Mouse (Mus musculus) stomach, postnatal 0 days (tissue): ENCODE results near the gene P4ha2. TPM values are rescaled to one million over a fixed set of nuclear protein-coding genes. Genes with fewer than 3 reads are reported as not detected.

ENCODE experiments used
- ATAC-seq: fragments of 200-750 bp; cut with Nextera tagmentation; 2 replicates; pipeline ENCODE4 v1.8.0; 2017; ENCODE audit not compliant: low FRiP score, low TSS enrichment
- DNase-seq: peaks from one replicate; pipeline ENCODE4 v3.0.0-alpha.2; 2016; ENCODE audit warnings: low spot score
- H3K27ac ChIP-seq: fragments of 300-500 bp; sonication (generic); replicated peaks from 2 replicates; pipeline ENCODE4 v1.5.1; 2014; ENCODE audit warnings: mild to moderate bottlenecking, control low read depth
- H3K27me3 ChIP-seq: fragments of 300-500 bp; sonication (generic); 2 replicates; pipeline ENCODE4 v1.6.1; 2014; ENCODE audit warnings: low read length; ENCODE audit not compliant: control insufficient read depth, insufficient read depth
- H3K36me3 ChIP-seq: fragments of 300-500 bp; sonication (generic); 2 replicates; pipeline ENCODE4 v1.6.1; 2014; ENCODE audit warnings: low read length, mixed read lengths; ENCODE audit not compliant: control insufficient read depth, insufficient read depth
- H3K4me1 ChIP-seq: fragments of 300-500 bp; sonication (generic); replicated peaks from 2 replicates; pipeline ENCODE4 v1.6.1; 2014; ENCODE audit warnings: antibody characterized with exemption; ENCODE audit not compliant: control insufficient read depth, insufficient read depth
- H3K4me2 ChIP-seq: fragments of 300-500 bp; sonication (generic); replicated peaks from 2 replicates; pipeline ENCODE4 v1.6.1; 2014; ENCODE audit warnings: low read depth, mild to moderate bottlenecking, control low read depth, moderate library complexity
- H3K4me3 ChIP-seq: fragments of 300-500 bp; sonication (generic); 2 replicates; pipeline ENCODE4 v1.5.1; 2014; ENCODE audit warnings: low read depth, low read length, control low read depth
- H3K9ac ChIP-seq: fragments of 300-500 bp; sonication (generic); 2 replicates; pipeline ENCODE4 v1.6.1; 2014; ENCODE audit warnings: mild to moderate bottlenecking, low read length, control low read depth, mixed read lengths
- H3K9me3 ChIP-seq: fragments of 300-500 bp; sonication (generic); 2 replicates; pipeline ENCODE4 v1.6.1; 2016; ENCODE audit warnings: low read length; ENCODE audit not compliant: control insufficient read depth
- CTCF ChIP-seq: IDR thresholded peaks from 2 replicates; pipeline ENCODE4 v1.5.1; 2016; ENCODE audit warnings: antibody characterized with exemption, low read depth, mild to moderate bottlenecking, moderate library complexity
- EP300 ChIP-seq: optimal IDR thresholded peaks from 2 replicates; pipeline ENCODE3; 2016; ENCODE audit warnings: antibody characterized with exemption
- WGBS: fragments of 180-500 bp; shearing (Covaris S2); extraction: QIAGEN DNeasy Blood & Tissue Kit; methylation state at CpG from one replicate; pipeline ENCODE4 v1.1.7; 2014; 5-methylcytosine and 5-hydroxymethylcytosine counted together
- polyA plus RNA-seq: library from polyadenylated mRNA; unstranded; fragments of >200 nt; fragmentation: Nextera tagmentation; extraction: Ambion mirVana; gene quantifications from 2 replicates; pipeline ENCODE4 v1.2.1, GENCODE M21; 2015

Gene P4ha2
- polyA plus RNA-seq, 1 experiment from 2014 or later: 30.2 TPM

DNA sequence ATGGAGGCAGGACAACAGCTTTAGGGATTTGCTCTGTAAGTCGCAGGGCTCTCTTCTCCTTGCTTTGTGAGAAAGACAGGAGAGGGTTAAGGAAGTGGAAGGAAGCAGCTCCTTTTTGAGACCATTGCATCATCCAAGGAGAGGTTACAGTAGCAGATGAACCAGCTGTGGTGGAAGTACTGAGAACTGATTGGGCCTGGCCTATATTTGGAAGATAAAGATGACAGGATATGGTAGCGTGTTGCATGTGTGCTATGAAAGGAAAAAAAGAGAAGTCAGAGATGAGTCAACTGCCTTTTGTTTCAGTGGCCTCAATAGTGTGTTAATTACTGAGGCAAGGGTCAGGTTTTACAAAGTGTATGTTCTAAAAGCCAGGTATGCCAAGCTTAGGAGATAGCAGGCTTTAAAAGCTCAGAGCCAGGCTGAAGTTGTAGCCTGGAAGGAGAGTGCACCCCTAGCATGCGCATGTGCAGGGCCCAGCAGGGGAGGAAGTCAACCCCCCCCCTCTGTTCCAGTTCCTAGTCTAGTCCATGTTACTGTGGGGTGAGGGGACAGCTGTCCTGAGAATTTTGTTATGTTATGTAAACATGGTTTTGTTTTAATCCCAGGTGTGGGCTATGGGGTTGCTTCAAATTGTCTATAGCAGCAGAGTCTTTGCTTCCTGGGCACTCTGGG is 50.0 kb downstream of the P4ha2 start:
- ATAC-seq: no peak
- H3K4me2 ChIP-seq: no peak overlapping the region
- TF ChIP-seq CTCF: no peak
- TF ChIP-seq EP300: no peak
- H3K36me3 ChIP-seq: no peaks in the 10 kb centered on the region
- no peaks in the 10 kb centered on the region for H3K9me3 ChIP-seq
- no peaks in the 10 kb centered on the region for H3K4me1 ChIP-seq
- DNase-seq: no peak
- no peaks in the 10 kb centered on the region for H3K27me3 ChIP-seq
- WGBS: 68% methylated on average over 3 of the region's 3 CpGs
- no peak overlapping the region for H3K4me3 ChIP-seq
- H3K9ac ChIP-seq: no peak overlapping the region
- H3K27ac ChIP-seq: no peak overlapping the region

- ATAC-seq (no peak), DNase-seq (no peak)
- no peak overlapping the region for H3K4me2 ChIP-seq
- H3K27me3 ChIP-seq: no peaks in the 10 kb centered on the region
- no peaks in the 10 kb centered on the region for H3K9me3 ChIP-seq
- TF ChIP-seq CTCF: no peak
- no peak for TF ChIP-seq EP300
- H3K9ac ChIP-seq: no peak overlapping the region
- no peak overlapping the region for H3K27ac ChIP-seq
- H3K36me3 ChIP-seq: no peaks in the 10 kb centered on the region
- H3K4me3 ChIP-seq: no peak overlapping the region
- no peaks in the 10 kb centered on the region for H3K4me1 ChIP-seq
- WGBS: 47% methylated on average over 7 of the region's 7 CpGs
Observed at GRCm38 (mm10) chr11:54151141-54151540, 51.2 kb downstream of the P4ha2 start.

GRCm38 (mm10) chr11:54152957-54153356 is 53.1 kb downstream of the P4ha2 start:
- Histone ChIP-seq H3K4me3 (no peak overlapping the region), H3K36me3 (no peaks in the 10 kb centered on the region), H3K9ac (no peak overlapping the region), H3K9me3 (no peaks in the 10 kb centered on the region), H3K27ac (no peak overlapping the region), H3K27me3 (no peaks in the 10 kb centered on the region), H3K4me2 (no peak overlapping the region), H3K4me1 (no peaks in the 10 kb centered on the region)
- TF ChIP-seq EP300 (no peak), CTCF (no peak)
- ATAC-seq (no peak), DNase-seq (no peak)
- 80% methylated on average over 3 of the region's 3 CpGs for WGBS

GRCm38 (mm10) chr11:54155864-54156263 is 56.0 kb downstream of the P4ha2 start:
- DNase-seq (no peak), ATAC-seq (no peak)
- TF ChIP-seq EP300 (no peak), CTCF (no peak)
- H3K9ac ChIP-seq: no peak overlapping the region
- no peaks in the 10 kb centered on the region for H3K4me1 ChIP-seq
- no peaks in the 10 kb centered on the region for H3K27me3 ChIP-seq
- no peak overlapping the region for H3K4me2 ChIP-seq
- H3K9me3 ChIP-seq: no peaks in the 10 kb centered on the region
- H3K4me3 ChIP-seq: no peak overlapping the region
- H3K36me3 ChIP-seq: no peaks in the 10 kb centered on the region
- WGBS: 71% methylated on average over 6 of the region's 6 CpGs
- H3K27ac ChIP-seq: no peak overlapping the region

GRCm38 (mm10) chr11:54156504-54156903 is 56.6 kb downstream of the P4ha2 start:
- no peaks in the 10 kb centered on the region for H3K9me3 ChIP-seq
- no peak for TF ChIP-seq CTCF
- no peak for TF ChIP-seq EP300
- DNase-seq (no peak), ATAC-seq (no peak)
- H3K4me3 ChIP-seq: no peak overlapping the region
- H3K27ac ChIP-seq: no peak overlapping the region
- H3K27me3 ChIP-seq: no peaks in the 10 kb centered on the region
- H3K36me3 ChIP-seq: no peaks in the 10 kb centered on the region
- no peaks in the 10 kb centered on the region for H3K4me1 ChIP-seq
- no peak overlapping the region for H3K9ac ChIP-seq
- H3K4me2 ChIP-seq: no peak overlapping the region

DNA sequence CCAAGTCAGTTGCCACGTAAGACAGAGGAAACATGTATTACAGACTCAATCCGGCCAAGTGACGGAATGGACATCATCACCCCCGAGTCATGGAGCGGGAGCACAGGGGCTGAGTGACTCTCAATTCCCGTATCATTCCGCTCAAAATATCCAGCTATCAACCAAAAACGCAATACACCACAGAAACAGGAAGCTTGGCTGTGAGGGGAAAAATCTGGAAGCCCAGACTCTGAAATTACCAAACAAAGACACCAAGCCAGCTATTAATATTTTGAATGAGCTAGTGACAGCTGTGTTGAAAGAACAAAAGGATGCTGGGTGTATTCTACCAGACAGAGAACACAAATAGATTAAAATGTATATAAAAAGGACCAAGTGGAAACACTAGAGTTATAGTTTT is 57.7 kb downstream of the P4ha2 start:
- 75% methylated on average over 8 of the region's 8 CpGs for WGBS
- no peak for ATAC-seq
- no peak for DNase-seq

More for the DNA sequence above, 57.7 kb downstream of the P4ha2 start:
- no peak overlapping the region for H3K27ac ChIP-seq
- no peak overlapping the region for H3K9ac ChIP-seq
- H3K36me3 ChIP-seq: no peaks in the 10 kb centered on the region
- H3K4me2 ChIP-seq: no peak overlapping the region
- no peaks in the 10 kb centered on the region for H3K4me1 ChIP-seq
- no peaks in the 10 kb centered on the region for H3K27me3 ChIP-seq
- H3K9me3 ChIP-seq: no peaks in the 10 kb centered on the region
- TF ChIP-seq CTCF: no peak
- H3K4me3 ChIP-seq: no peak overlapping the region
